Mouse (Mus musculus) erythroblast, adult 5-6 weeks (primary cell): ENCODE data around the gene Sgcb. TPM values are rescaled to one million over a fixed set of nuclear protein-coding genes. Genes with fewer than 3 reads are reported as not detected.

Experiments used
- ATAC-seq: replicated peaks from 2 replicates; pipeline ENCODE4 v1.8.0; 2016; ENCODE audit warnings: moderate number of reproducible peaks, mild to moderate bottlenecking, moderate TSS enrichment, inconsistent platforms; ENCODE audit not compliant: poor library complexity, low FRiP score, severe bottlenecking
- total RNA-seq, 2 experiments: library from RNA; stranded (forward) in 1 of 2; stranded (reverse) in 1 of 2; fragments of 150-400 nt in 1 of 2; fragments of 200-764, 138-1000 nt in 1 of 2; gene quantifications; 2 replicates each; pipeline versions ENCODE4 v1.2.3 to v1.2.4; 2015 to 2017; ENCODE audit warnings: low replicate concordance in 2 of 2

Gene Sgcb
- total RNA-seq (2015; ENCODE audit: low replicate concordance) (0.19 and 0.42 TPM in 2 replicates), total RNA-seq (2017; ENCODE audit: low replicate concordance) (0.17 and 0.28 TPM in 2 replicates)

- ATAC-seq, result no peak
Measured at GRCm38 (mm10) chr5:73647261-73647900, at the start of gene Sgcb. Sgcb (minus strand) TSS chr5:73647790.

GRCm38 (mm10) chr5:73694254-73695015 lies 46.8 kb upstream of the Sgcb start:
- ATAC-seq, result no peak

- no peak for ATAC-seq
Measured at GRCm38 (mm10) chr5:73693778-73694177, 46.2 kb upstream of the Sgcb start.

GRCm38 (mm10) chr5:73691723-73692520 lies 44.3 kb upstream of the Sgcb start:
- no peak for ATAC-seq

- no peak for ATAC-seq
Measured at GRCm38 (mm10) chr5:73690146-73690545, 42.6 kb upstream of the Sgcb start.

GRCm38 (mm10) chr5:73688576-73688975 lies 41.0 kb upstream of the Sgcb start:
- no peak for ATAC-seq

- ATAC-seq, result no peak
Measured at GRCm38 (mm10) chr5:73686149-73686548, 38.6 kb upstream of the Sgcb start.

- no peak for ATAC-seq
Measured at GRCm38 (mm10) chr5:73683706-73684409, 36.3 kb upstream of the Sgcb start.

- no peak for ATAC-seq
Measured at GRCm38 (mm10) chr5:73683221-73683620, 35.6 kb upstream of the Sgcb start.

GRCm38 (mm10) chr5:73676626-73677025 lies 29.0 kb upstream of the Sgcb start:
- ATAC-seq, result no peak

GRCm38 (mm10) chr5:73675604-73676003 lies 28.0 kb upstream of the Sgcb start:
- ATAC-seq, result no peak

- no peak for ATAC-seq
Measured at GRCm38 (mm10) chr5:73669386-73669785, 21.8 kb upstream of the Sgcb start.

GRCm38 (mm10) chr5:73667877-73668276 lies 20.3 kb upstream of the Sgcb start:
- no peak for ATAC-seq

GRCm38 (mm10) chr5:73666695-73667094 lies 19.1 kb upstream of the Sgcb start:
- no peak for ATAC-seq

- ATAC-seq, result no peak
Measured at GRCm38 (mm10) chr5:73651855-73652201, 4.2 kb upstream of the Sgcb start.

GRCm38 (mm10) chr5:73651061-73651854 lies 3.7 kb upstream of the Sgcb start, which contains the start of gene Spata18:
Spata18 (plus strand) TSS chr5:73651379.
- ATAC-seq, result no peak

GRCm38 (mm10) chr5:73650365-73650964 lies 2.9 kb upstream of the Sgcb start:
- ATAC-seq, result no peak

GRCm38 (mm10) chr5:73642091-73642490 lies 5.5 kb downstream of the Sgcb start:
- ATAC-seq, result no peak

- no peak for ATAC-seq
Measured at GRCm38 (mm10) chr5:73641058-73641457, 6.5 kb downstream of the Sgcb start.
